Mouse (Mus musculus) retina, postnatal 1 day (tissue): ENCODE data around the gene Xaf1.
"Not testable (repeated sequence)": the region's sequence is repeated elsewhere in the genome, so short reads cannot be mapped to it uniquely, and the experiment has no call there.

ENCODE experiments used
- DNase-seq: peaks from one replicate; pipeline ENCODE4 v3.0.0-alpha.2; 2012

Xaf1 gene

DNA sequence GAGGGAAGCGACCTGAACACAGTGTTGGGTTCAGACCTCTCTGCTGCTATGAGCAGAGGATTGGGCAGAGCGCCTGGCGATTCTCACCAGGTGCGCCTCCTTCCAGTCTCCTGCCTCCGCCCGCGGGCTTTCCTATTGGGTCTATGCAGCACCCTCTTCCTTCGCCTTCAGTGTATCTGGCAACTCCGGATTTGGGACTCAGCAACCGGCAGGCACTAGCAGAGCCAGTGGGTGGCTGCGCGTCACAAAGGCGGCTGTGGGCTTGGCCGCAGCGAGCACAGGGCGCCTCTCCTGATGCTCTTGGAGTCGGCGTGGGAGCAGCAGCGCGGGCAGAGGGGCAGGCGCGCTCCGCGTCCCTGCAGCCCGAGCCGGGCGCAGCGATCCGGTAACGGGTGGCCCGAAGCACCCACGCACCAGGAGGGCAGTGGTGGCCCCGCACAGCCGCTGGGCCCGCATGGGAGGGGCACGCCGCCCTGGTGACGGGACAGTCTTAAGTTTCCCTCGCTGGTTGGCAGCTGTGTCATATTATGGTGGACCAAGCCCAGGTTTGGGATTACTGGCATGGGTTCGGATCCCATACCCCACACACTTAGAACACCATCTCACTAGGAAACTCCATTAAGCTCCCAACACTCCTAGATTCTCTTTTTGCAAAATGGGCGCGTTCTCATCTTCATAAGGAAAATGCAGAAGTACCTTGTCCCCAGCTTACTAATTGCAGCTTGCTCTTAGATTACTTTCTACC lies 12.9 kb downstream of the Xaf1 start, which contains the start of gene Fbxo39:
Gene Fbxo39, plus strand, starts transcription at position 294 of the 745 bp plus-strand sequence.
- peak; percentile 30 for DNase-seq

DNA sequence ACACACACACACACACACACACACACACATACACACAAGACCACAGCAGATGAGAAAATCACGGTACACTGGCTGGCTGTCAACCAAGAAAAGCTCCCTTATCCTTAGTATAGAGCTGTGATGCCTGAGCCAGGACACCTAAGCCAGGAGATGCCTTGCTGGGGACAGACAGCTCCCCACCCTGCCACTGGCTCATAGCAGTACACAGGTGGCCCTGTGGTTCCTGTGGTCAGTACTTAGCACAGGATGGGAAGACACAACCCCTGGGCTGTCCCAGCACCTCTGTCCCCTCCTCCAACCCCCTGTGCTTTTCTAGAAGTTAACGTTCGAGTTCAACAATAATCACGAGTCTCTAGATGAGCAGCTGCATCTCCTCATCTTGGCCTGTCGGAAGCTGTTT lies 16.6 kb downstream of the Xaf1 start:
- DNase-seq: no peak

DNA sequence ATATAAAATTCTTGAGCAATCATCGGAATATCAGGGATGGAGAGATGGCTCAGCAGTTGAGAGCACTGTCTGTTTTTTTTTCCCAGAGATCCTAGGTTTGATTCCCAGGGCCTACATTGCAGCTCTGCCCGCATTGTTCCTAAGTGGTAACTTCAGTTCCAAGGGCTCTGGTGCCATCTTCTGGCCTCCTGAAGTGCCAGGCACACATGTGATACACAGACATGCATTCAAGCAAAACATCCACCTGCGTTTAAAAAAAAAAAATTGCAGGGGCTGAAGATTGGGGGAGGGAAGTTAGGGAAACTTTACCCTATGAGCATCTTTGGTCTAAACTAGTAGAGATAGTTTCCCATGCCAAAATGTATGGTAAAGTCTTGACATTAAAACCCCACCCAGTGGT lies 23.0 kb downstream of the Xaf1 start:
- DNase-seq: no peak

DNA sequence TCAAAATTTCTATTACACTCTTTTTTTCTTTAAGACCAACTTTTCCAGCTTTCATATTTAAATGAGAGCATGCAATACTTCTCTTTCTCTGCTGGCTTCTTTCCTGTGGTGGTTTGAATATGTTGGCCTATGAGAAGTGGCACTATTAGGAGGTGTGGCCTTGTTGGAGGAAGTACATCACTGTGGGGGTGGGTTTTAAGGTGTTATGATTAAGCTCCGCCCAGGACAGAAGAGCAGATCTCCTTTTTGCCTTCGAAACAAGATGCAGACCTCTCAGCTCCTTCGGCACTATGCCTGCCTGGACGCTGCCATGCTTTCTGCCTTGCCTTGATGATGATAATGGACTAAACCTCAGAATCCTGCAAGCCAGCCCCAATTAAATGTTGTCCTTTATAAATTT lies 24.3 kb downstream of the Xaf1 start:
- no peak for DNase-seq

DNA sequence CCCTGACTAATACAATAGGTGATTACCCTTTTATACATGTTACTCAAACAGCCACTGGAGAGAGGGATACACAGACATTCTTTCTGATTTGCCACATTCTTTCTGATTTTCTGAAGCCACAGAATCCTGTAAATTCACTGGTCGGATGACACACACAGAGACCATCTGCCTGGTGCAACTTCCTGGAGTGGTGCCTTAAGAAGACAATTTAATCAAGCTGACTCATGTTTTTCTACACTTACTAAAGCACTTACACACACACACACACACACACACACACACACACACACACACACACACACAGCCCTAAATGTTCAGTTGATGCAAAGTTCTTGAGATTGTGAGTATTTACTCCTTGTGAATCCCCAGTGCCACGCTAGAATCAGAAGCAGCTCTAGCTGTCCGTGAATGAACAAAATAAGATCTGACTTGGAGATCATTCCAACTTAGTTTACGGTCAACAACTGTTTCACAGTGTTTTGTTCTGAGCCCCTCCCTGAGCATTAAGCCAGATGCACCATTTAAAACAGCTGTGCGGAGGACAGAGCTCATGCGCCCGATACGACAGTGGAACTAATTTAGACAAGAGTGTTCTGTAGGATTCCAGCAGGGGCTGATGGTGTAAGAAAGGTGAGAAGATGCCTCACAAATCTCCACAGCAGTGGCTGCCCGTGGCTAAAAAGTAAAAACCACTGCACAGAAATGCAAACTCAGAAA lies 31.7 kb downstream of the Xaf1 start:
- no peak for DNase-seq

DNA sequence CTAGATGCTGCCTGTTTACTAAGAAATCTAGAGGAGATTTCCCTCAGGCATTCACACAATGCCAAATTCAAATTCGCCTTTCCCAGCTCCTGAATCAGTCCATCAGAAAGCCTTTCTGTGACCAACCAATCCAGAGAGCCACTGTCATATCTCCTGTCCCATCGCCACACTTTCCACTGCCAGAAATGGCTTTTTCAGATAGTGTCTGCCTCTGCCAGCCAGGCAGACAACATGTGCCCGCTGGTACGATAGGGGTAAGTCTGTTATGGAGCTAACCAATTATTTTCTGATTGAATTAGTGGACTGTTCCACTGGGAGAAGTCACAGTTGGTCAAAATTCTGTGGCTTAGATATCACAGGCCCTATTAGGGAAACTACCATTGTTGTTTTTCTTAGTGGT lies 33.2 kb downstream of the Xaf1 start:
- no peak for DNase-seq

DNA sequence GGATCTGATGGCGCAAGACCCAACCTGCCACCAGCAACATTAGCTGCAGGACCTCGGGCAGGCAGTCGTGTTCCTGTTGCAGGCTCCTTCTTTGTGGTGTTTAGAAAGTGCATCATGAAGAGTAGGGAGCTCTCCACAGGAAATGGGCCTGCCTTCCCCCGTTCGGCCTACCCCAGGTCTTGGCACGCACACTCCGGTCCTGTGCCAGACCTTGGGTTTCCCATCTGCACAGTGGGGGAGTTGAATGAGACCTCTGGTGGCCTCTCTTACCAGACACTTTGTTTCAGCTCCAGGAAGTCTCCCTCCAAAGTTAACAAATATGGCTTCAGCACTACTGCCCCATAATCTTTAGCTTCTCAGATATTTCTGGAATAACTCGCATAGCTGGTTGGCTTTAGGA lies 35.3 kb downstream of the Xaf1 start:
- DNase-seq: no peak

DNA sequence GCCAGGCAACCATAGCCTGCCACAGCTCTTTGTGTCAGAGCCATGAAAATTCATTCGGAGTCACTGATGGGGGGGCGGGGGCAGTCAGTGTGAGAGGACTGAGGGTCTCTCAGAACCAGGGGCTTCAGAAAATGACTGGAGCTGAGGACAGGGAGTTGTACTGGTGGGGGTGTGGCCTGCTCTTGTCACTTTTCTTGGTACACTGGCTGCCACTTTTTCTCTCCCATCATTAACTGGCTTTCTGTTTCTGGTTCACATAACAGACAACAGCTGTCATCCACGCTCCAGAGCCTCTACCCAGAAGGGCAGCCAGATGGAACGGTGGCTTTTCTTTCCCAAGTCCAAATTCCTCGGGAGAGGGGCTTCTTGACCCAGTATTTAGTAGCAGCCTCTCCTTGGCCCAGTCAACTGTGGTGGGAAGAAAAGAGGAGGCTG lies 37.0 kb downstream of the Xaf1 start:
- DNase-seq: peak; percentile 87

DNA sequence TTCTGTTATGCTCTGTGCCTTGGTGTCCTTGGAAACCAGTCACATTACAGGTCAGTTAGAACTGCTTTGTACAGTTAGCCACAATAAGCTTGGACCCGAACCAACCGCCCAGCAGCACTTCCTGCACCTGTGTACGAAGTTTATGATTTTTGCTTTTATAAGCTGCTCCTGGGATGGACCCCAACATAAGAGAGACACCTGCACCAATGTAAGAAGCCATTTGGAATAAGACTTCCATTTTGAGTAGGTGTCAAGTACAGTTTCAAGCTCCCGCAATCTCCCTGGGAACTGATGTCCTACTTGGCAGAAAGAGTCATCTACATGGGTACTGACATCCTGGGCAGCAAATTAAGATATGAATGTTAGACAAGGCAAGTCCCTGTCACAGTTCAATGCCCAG lies 38.3 kb downstream of the Xaf1 start:
- DNase-seq: no peak

DNA sequence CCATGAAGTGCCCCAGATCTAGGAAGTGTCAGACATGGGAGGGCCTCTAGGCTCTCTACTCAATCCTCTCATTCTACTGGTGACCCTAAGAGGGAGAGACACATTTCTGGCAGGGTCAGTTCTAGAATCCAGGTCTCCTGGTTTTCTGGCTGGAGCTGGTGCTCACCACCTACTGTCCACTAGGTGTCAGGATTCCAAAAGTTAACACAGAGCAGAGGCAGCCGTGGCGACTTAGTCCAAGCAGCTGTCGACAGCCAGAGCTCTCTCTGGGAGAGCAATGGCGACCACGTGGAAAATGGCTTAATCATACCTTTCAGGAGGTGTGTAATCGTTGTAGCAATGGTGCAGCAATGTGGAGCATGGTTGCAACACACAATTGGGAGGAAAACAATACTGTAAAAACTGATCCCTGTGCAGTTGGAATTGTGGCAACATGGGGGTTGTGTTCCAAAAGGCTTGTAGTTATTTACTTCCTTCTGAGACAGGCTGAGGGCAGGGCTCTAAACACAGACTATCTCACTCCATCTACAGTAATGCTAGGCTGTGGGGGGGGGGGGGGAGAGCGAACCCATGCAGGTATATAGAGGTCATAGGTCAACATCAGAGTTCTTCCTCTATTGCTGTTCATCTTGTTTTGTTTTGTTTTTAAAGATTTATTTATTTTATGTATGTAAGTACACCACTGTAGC lies 41.3 kb downstream of the Xaf1 start:
- peak; percentile 87 for DNase-seq

DNA sequence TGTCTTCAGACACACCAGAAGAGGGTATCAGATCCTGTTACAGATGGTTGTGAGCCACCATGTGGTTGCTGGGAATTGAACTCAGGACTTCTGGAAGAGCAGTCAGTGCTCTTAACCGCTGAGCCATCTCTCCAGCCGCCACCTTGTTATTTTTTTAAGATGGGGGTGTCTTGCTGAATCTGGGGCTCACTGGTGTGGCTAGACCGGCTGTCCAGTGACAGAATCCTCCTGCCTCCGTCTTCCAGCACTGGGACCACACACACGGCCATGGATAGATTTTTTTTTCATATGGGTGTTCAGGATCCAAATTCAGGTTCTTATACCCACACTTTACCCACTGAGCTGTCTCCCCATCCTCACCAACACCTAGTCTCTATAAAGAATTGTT lies 41.8 kb downstream of the Xaf1 start:
- not testable (repeated sequence) for DNase-seq

DNA sequence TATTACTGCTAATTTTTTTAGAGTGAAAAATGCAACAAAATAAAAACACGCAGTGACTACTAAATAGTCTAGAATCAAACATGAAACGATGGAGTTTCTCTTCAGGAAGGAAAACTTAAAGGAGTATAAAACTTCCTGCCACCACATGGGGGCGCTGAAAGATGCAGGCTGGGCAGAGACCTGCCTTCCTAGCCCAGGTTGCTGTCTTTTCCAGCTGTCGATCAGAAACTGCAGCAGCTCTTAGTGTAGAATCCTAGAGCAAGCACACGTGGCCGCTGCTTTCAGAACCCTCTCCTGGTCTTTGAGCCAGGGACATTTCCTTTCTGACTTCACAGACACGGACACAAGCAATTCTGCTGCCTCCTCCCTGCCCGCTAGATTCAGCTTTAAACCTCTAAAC lies 42.5 kb downstream of the Xaf1 start:
- peak; percentile 70 for DNase-seq

DNA sequence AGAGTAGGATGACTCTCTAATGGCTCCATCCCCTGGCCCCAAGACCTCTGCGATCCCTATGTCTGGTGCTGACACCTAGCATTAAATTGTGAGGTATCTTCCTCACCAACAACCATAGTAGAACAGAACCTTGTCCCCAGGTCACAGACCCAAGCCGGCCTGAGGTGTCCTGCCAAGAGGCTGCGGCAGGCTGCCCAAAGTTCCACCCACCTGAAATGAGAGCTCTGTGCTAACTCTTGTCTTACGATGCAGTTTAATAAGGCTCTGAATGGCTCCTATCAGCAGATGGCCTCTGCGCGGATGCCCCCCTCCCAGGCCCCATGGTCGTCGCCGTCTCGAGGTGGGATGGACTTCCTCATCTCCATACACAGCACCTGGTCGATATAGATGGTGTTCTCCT lies 43.1 kb downstream of the Xaf1 start:
- DNase-seq: no peak

DNA sequence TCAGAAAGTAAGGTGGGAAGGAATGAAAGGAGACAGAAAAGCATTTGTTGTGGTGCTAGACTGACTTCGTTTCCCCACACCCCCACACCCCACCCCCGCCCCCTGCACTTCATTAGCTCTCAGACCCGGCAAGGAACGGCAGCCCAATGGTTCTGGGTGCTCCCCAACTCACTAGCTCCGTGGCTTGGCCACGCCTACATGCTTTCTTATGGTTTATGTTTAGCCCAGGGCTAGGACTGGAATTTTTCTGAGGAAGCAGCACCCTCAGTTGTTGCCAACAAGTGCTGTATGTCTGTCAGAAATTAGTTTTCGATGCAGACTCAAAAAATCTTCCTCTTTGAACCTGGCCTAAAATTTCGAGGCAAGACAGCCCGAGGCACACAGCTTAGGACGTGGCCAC lies 47.1 kb downstream of the Xaf1 start:
- DNase-seq: no peak

DNA sequence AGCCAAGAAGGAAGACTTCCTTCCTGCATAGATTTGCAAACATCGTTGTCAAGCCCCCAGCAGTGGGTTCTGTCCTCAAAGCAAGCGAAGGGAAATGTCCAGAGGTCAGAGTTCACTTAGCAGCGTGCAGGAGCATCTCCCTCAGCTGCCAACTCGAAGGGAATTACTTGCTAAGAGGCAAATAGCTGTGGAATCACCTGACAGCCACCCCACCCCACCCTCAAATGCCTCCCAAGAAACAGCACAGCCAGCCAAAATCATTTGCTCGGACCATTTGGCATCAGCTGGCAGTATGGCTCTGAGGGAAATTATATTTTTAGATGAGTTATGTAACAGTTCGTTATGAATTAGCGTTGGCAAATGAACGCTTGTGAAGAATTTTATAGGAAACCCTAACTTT lies 47.6 kb downstream of the Xaf1 start:
- no peak for DNase-seq

DNA sequence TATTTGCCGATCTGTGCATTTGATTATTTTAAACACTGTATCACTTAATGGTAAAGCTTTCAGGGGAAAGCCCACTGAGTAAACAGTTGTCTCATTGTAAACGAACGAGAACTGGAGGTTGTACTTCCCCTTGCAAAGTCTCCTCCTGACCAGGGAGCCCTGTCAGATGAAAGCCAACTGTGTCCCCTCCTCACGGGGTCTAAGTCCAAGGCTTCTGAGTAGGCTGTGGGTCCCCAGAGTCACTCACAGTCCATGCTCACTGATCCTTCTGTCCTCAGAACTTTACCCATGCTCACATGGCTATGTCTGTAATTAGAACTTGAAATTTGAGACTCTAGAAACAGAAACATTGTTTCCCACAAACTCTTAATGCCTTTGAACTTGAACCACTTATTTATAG lies 48.2 kb downstream of the Xaf1 start:
- no peak for DNase-seq

DNA sequence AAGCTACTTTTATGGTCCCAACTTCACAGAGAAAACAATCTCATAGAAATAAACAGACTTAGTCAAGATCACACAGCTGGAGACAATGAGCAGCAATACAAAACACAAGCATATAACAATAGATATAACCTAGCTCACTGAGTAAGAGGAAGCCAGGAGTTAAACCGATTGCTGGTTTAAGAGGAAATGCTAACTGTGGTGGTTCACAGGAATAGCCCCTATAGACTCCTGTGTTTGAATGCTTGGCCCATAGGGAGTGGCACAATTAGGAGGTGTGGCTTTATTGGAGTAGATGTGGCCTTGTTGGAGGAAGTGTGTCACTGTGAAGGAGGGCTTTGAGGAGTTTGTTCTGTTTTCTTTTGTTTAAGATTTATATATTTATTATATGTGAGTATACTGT lies 50.8 kb downstream of the Xaf1 start:
- DNase-seq: no peak

DNA sequence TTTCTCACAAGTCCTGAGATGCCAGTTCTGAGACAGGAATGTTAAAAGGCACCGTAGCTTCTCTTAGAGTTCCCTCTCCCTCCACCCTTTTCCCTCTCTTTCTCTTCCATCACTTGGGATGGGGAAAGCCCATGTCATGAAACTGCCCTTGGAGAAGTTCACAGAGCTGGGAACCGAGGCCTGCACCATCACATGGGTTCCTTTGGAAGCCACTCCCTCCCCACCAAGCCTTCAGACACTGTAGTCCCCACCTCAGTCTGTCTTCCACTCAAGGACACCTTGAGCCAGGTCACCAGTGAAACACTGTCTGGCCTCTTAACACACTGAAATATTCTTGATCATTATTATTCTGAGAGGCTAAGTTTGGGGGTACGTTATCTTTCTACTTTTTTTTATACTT lies 51.8 kb downstream of the Xaf1 start:
- no peak for DNase-seq

DNA sequence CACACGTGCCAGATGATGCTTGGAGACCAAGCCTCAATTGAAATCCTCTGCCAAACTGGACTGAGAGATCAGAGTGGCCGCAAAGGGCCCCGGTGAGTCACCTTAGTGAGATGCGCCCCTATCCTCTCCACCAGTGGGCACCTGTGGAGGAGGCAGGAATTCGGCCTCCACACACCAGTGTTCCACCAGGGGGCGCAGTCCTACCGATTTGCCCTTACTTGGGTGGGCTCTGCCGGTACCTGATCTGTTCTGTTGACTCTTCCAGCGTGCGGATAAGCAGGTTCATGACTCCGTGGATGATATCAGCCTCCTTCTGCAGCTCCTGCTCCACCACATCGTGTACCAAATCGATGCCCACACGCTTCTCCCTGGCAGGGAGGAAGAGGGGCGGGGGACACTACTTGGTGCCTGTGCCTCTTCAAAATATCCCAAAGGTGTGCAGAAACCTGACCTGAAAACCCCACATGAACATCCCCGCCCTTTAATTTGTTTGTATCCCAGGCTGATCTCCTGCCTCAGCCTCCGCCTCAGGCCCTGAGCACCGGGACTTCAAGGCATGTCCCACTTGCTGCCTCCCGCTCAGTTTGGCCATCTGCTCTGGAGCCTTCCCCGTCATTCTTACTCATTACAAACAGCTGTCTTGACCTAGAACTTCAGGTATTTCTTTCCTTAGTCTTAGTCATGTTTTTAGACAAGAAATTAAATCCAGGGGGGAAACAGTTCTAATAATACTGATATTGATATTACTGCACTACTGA lies 53.7 kb downstream of the Xaf1 start:
- peak; percentile 80 for DNase-seq

DNA sequence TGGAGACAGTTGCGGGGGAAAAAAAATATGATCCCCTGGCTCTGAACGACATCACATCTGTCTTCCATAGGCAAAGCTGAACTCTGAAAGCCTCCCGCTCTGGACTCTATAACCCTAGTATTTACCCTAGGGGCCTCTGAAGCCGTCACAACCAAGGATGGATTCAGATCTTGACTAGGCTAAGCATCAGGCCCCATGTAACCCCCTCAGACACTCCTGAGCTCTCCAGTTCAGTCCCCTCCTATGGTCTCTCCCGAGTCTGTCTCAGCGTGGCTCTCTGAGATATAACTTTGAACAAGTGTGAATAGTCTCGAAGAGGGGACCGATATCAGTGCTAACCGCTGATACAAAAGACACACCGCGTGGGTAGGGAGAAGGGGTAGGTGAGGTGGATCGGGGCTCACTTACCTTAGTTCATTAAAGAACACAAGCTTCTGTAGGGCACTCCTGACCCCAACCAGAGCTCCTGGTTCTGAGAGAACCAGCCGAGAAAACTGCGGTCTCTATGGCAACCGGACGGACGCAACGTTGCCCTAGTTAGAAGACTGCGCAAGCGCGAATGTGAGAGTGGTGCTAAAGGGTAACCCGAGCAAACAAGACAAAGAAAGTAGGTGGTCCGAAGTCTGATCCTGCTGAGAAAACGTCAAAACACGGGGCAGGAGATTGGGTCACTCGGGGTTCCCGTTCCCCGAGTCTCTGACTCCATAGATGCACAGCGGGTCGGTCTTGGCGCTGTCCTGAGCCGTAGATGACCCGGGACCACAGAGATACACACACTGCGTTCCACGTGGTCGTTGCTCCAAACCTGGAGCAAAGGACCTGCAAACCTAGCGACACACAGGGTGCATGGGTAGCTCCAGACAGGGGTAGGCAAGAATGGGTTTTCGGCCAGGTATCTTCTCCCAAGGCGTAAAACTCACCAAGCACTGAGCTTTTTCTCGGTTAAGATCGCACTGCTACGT lies 60.2 kb downstream of the Xaf1 start:
- peak; percentile 96 for DNase-seq

DNA sequence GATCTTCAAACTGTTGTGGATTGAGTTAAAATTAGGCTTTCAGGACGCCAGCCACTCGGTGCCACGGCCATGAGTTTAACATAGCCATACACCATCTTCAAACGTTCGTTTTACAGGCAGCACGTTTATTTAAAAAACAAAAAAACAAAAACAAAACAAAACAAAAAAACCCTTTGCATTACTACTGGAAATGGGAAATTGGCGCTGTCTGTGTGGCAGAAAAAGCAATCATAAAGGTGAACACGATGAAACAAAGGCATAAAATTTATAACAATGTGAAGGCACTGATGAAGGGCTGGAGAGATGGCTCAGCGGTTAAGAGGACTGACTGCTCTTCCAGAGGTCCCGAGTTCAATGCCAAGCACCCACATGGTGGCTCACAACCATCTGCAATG lies 60.9 kb downstream of the Xaf1 start, which contains the start of gene Tekt1:
Gene Tekt1, minus strand, starts transcription at position 96 of the 395 bp plus-strand sequence.
- no peak for DNase-seq
